Mouse (Mus musculus) C2C12 (cell line): ENCODE measurements around the gene Fkbp5. TPM values are rescaled to one million over a fixed set of nuclear protein-coding genes. Genes with fewer than 3 reads are reported as not detected.

ENCODE experiments used
- H3K27me3 ChIP-seq: one replicate; pipeline ENCODE4 v1.6.1; 2011; ENCODE audit not compliant: control insufficient read depth, insufficient read depth, insufficient read length
- H3K36me3 ChIP-seq: one replicate; pipeline ENCODE4 v1.6.1; 2011; ENCODE audit not compliant: control insufficient read depth, insufficient read depth
- H3K4me3 ChIP-seq: one replicate; pipeline ENCODE4 v1.5.1; 2011; ENCODE audit warnings: mild to moderate bottlenecking, control low read depth; ENCODE audit not compliant: poor library complexity, insufficient read depth, severe bottlenecking
- H3K79me2 ChIP-seq: one replicate; pipeline ENCODE4 v1.6.1; 2011; ENCODE audit not compliant: control insufficient read depth, insufficient read depth
- H3K79me3 ChIP-seq: one replicate; pipeline ENCODE4 v1.6.1; 2011; ENCODE audit warnings: low read depth, control low read depth
- H3ac ChIP-seq: one replicate; pipeline ENCODE3; 2011; ENCODE audit warnings: low read depth; ENCODE audit not compliant: control insufficient read depth, insufficient read length
- CEBPB ChIP-seq: IDR thresholded peaks from one replicate; pipeline ENCODE4 v1.6.1; 2011; ENCODE audit warnings: low read depth, mild to moderate bottlenecking, control low read depth, moderate library complexity
- CTCF ChIP-seq: IDR thresholded peaks from one replicate; pipeline ENCODE4 v1.5.1; 2011; ENCODE audit not compliant: control insufficient read depth, insufficient read depth, insufficient read length
- FOSL1 ChIP-seq: IDR thresholded peaks from one replicate; pipeline ENCODE4 v1.8.0; 2011; ENCODE audit warnings: mild to moderate bottlenecking, low read length; ENCODE audit not compliant: poor library complexity, insufficient read depth, severe bottlenecking
- MAX ChIP-seq: IDR thresholded peaks from one replicate; pipeline ENCODE4 v1.6.1; 2011; ENCODE audit warnings: mild to moderate bottlenecking, control low read depth
- MYOD1 ChIP-seq: IDR thresholded peaks from one replicate; pipeline ENCODE4 v1.6.1; 2011; ENCODE audit warnings: low read depth; ENCODE audit not compliant: control insufficient read depth, insufficient read length
- MYOG ChIP-seq: IDR thresholded peaks from one replicate; pipeline ENCODE4 v1.6.1; 2011; ENCODE audit not compliant: control insufficient read depth, insufficient read length; ENCODE audit errors: extremely low read depth
- USF1 ChIP-seq: IDR thresholded peaks from one replicate; pipeline ENCODE4 v1.6.1; 2011; ENCODE audit warnings: low read depth, mild to moderate bottlenecking, control low read depth, moderate library complexity
- polyA plus RNA-seq: library from polyadenylated mRNA; unstranded; fragments of >200 nt; fragmentation: generic; extraction: Trizol; gene quantifications from one replicate; pipeline ENCODE4 v1.2.1, GENCODE M21; 2012; ENCODE audit warnings: missing spikeins

The Fkbp5 gene
- polyA plus RNA-seq, 1 experiment, result 24.4 TPM

- Histone ChIP-seq H3K27me3 (no peaks in the 10 kb centered on the region), H3K79me2 (peaks cover 4% of the 10 kb centered on the region), H3K4me3 (no peak overlapping the region), H3K36me3 (peaks cover 16% of the 10 kb centered on the region), H3K79me3 (no peaks in the 10 kb centered on the region), H3ac (no peak overlapping the region)
- no peak for TF ChIP-seq MAX
- TF ChIP-seq MYOG, result no peak
- no peak for TF ChIP-seq CTCF
- TF ChIP-seq FOSL1, result no peak
- no peak for TF ChIP-seq MYOD1
- TF ChIP-seq USF1, result no peak
- no peak for TF ChIP-seq CEBPB
These were observed 79.4 kb downstream of the Fkbp5 start for GRCm38 (mm10) chr17:28437938-28438337.

- Histone ChIP-seq H3K79me2 (no peaks in the 10 kb centered on the region), H3ac (no peak overlapping the region), H3K79me3 (no peaks in the 10 kb centered on the region), H3K36me3 (peaks cover 16% of the 10 kb centered on the region), H3K27me3 (no peaks in the 10 kb centered on the region), H3K4me3 (no peak overlapping the region)
- TF ChIP-seq MYOD1 (no peak), FOSL1 (no peak), MYOG (no peak), MAX (no peak), CTCF (no peak), USF1 (no peak)
These were observed 82.3 kb downstream of the Fkbp5 start for GRCm38 (mm10) chr17:28434921-28435485.

- H3K36me3 ChIP-seq, result peaks cover 27% of the 10 kb centered on the region
- no peaks in the 10 kb centered on the region for H3K79me3 ChIP-seq
- TF ChIP-seq MYOD1 (no peak), MAX (no peak), USF1 (no peak), MYOG (no peak), CEBPB (no peak), FOSL1 (no peak)
- H3ac ChIP-seq, result no peak overlapping the region
- H3K27me3 ChIP-seq, result no peaks in the 10 kb centered on the region
- no peaks in the 10 kb centered on the region for H3K79me2 ChIP-seq
- H3K4me3 ChIP-seq, result no peak overlapping the region
These were observed 84.3 kb downstream of the Fkbp5 start for GRCm38 (mm10) chr17:28433029-28433428.

GRCm38 (mm10) chr17:28431931-28432335, 85.4 kb downstream of the Fkbp5 start:
- Histone ChIP-seq H3ac (no peak overlapping the region), H3K4me3 (no peak overlapping the region), H3K27me3 (no peaks in the 10 kb centered on the region), H3K79me2 (no peaks in the 10 kb centered on the region), H3K36me3 (peaks cover 30% of the 10 kb centered on the region), H3K79me3 (no peaks in the 10 kb centered on the region)
- TF ChIP-seq FOSL1 (no peak), MYOD1 (no peak), MYOG (no peak), USF1 (no peak), CTCF (no peak), MAX (no peak), CEBPB (no peak)

GRCm38 (mm10) chr17:28431038-28431437, 86.3 kb downstream of the Fkbp5 start:
- no peaks in the 10 kb centered on the region for H3K27me3 ChIP-seq
- no peak overlapping the region for H3ac ChIP-seq
- H3K36me3 ChIP-seq, result peaks cover 25% of the 10 kb centered on the region
- TF ChIP-seq MAX, result no peak
- no peak for TF ChIP-seq CEBPB
- TF ChIP-seq FOSL1, result no peak
- TF ChIP-seq CTCF, result no peak
- TF ChIP-seq MYOG, result no peak
- TF ChIP-seq USF1, result no peak
- no peaks in the 10 kb centered on the region for H3K79me2 ChIP-seq
- H3K79me3 ChIP-seq, result no peaks in the 10 kb centered on the region
- no peak overlapping the region for H3K4me3 ChIP-seq

- TF ChIP-seq CTCF (no peak), FOSL1 (no peak), MYOG (no peak), USF1 (no peak), MAX (no peak), CEBPB (no peak), MYOD1 (no peak)
- H3K79me2 ChIP-seq, result no peaks in the 10 kb centered on the region
- peaks cover 30% of the 10 kb centered on the region for H3K36me3 ChIP-seq
- H3K27me3 ChIP-seq, result no peaks in the 10 kb centered on the region
- no peak overlapping the region for H3K4me3 ChIP-seq
- H3ac ChIP-seq, result no peak overlapping the region
- no peaks in the 10 kb centered on the region for H3K79me3 ChIP-seq
These were observed 88.7 kb downstream of the Fkbp5 start for GRCm38 (mm10) chr17:28428474-28429258.
